Mouse (Mus musculus) kidney, embryonic 15.5 days (tissue): Measurements from ENCODE around the gene Gins1. TPM values are rescaled to one million over a fixed set of nuclear protein-coding genes. Genes with fewer than 3 reads are reported as not detected.
A peak's percentile ranks its signal among the peaks of the same experiment; 100 is the strongest.
"Not testable (repeated sequence)": the region's sequence is repeated elsewhere in the genome, so short reads cannot be mapped to it uniquely, and the experiment has no call there.

ENCODE experiments used
- ATAC-seq: fragments of 200-750 bp; cut with Nextera tagmentation; replicated peaks from 2 replicates; pipeline ENCODE4 v1.8.0; 2017; ENCODE audit warnings: moderate TSS enrichment; ENCODE audit not compliant: low FRiP score
- H3K27ac ChIP-seq: fragments of 300-500 bp; sonication (generic); 2 replicates; pipeline ENCODE4 v1.5.1; 2015; ENCODE audit warnings: mild to moderate bottlenecking, inconsistent platforms
- H3K27me3 ChIP-seq: fragments of 300-500 bp; sonication (generic); 2 replicates; pipeline ENCODE4 v1.6.1; 2015; ENCODE audit warnings: inconsistent platforms
- H3K36me3 ChIP-seq: fragments of 300-500 bp; sonication (generic); 2 replicates; pipeline ENCODE4 v1.6.1; 2015; ENCODE audit warnings: inconsistent platforms
- H3K4me1 ChIP-seq: fragments of 300-500 bp; sonication (generic); 2 replicates; pipeline ENCODE4 v1.6.1; 2015; ENCODE audit warnings: inconsistent platforms
- H3K4me2 ChIP-seq: fragments of 300-500 bp; sonication (generic); 2 replicates; pipeline ENCODE4 v1.6.1; 2015; ENCODE audit warnings: moderate library complexity, mild to moderate bottlenecking, inconsistent platforms
- H3K4me3 ChIP-seq: fragments of 300-500 bp; sonication (generic); replicated peaks from 2 replicates; pipeline ENCODE4 v1.5.1; 2015; ENCODE audit warnings: mild to moderate bottlenecking, inconsistent platforms
- H3K9ac ChIP-seq: fragments of 300-500 bp; sonication (generic); 2 replicates; pipeline ENCODE4 v1.6.1; 2015; ENCODE audit warnings: mild to moderate bottlenecking, inconsistent platforms
- H3K9me3 ChIP-seq: fragments of 300-500 bp; sonication (generic); replicated peaks from 2 replicates; pipeline ENCODE4 v1.6.1; 2016; ENCODE audit warnings: inconsistent platforms
- WGBS: fragments of 180-500 bp; shearing (Covaris S2); methylation state at CpG from one replicate; pipeline ENCODE4 v1.1.7; 2015; ENCODE audit warnings: mixed read lengths; 5-methylcytosine and 5-hydroxymethylcytosine counted together
- polyA plus RNA-seq: library from polyadenylated mRNA; unstranded; fragments of >200 nt; fragmentation: Nextera tagmentation; extraction: Ambion mirVana; gene quantifications from 2 replicates; pipeline ENCODE4 v1.2.1, GENCODE M21; 2015

The Gins1 gene
- polyA plus RNA-seq, 1 experiment from 2014 or later: 49.3 TPM

- H3K9ac ChIP-seq: no peak overlapping the region
- no peaks in the 10 kb centered on the region for H3K27me3 ChIP-seq
- H3K4me1 ChIP-seq: no peaks in the 10 kb centered on the region
- no peak overlapping the region for H3K4me2 ChIP-seq
- H3K4me3 ChIP-seq: no peak overlapping the region
- no peak for ATAC-seq
- no peak overlapping the region for H3K27ac ChIP-seq
- H3K36me3 ChIP-seq: no peaks in the 10 kb centered on the region
- H3K9me3 ChIP-seq: no peaks in the 10 kb centered on the region
Measured at GRCm38 (mm10) chr2:150886315-150886714, 18.9 kb upstream of the Gins1 start.

DNA sequence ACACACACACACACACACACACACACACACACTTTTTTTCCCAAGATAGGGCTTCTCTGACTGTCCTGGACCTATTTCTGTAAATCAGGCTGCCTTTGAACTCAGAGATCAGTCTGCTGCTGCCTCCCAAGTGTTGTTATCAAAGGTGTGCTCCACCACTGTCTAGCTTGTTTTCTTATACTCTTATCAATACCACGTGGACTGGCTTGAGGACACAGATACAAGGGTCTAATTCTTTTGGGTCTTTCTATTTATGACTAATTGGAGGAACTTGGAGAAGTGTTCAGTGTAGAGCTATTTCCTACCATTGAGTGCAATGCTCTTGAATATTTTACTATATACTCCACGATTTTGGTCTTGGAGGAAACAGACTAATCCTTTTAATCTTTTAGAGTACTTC, 17.8 kb upstream of the Gins1 start:
- no peak for ATAC-seq
- no peaks in the 10 kb centered on the region for H3K9me3 ChIP-seq
- no peak overlapping the region for H3K4me3 ChIP-seq
- H3K4me2 ChIP-seq: no peak overlapping the region
- H3K9ac ChIP-seq: no peak overlapping the region
- H3K27ac ChIP-seq: no peak overlapping the region
- H3K36me3 ChIP-seq: no peaks in the 10 kb centered on the region
- no peaks in the 10 kb centered on the region for H3K4me1 ChIP-seq
- H3K27me3 ChIP-seq: no peaks in the 10 kb centered on the region
- 88% methylated on average over 2 of the region's 2 CpGs for WGBS

DNA sequence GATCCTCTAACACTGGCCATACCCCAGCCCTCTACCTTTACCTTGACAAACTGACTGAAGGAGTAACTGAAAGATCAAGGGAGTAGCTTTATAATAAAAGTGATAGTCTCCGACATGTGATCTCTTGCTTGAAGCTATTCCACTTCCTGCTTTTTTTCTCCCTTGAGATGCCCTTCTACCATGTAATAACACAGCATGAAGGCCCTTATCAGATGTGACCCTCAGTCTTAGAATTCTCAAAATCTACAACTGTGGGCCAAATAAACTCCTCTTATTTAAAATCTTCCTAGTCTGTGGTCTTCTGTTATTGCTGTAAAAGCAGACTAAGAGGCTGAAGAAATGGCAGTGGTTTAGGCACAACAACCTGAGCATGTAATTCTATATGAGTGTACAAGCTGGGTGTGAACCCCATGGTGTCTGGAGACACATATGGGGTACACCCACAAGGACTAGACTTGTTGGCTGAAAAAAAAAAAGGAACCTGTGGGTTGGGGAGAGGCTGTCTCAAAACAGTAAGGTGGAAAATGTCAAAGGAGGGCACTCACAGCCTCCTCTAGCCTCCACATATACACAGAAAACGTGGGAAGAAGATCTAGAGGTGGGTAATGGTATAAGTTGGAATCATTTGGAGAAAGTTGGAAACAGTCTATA, 10.5 kb upstream of the Gins1 start:
- no peak overlapping the region for H3K27ac ChIP-seq
- no peak overlapping the region for H3K4me2 ChIP-seq
- WGBS: 84% methylated on average over 2 of the region's 2 CpGs

DNA sequence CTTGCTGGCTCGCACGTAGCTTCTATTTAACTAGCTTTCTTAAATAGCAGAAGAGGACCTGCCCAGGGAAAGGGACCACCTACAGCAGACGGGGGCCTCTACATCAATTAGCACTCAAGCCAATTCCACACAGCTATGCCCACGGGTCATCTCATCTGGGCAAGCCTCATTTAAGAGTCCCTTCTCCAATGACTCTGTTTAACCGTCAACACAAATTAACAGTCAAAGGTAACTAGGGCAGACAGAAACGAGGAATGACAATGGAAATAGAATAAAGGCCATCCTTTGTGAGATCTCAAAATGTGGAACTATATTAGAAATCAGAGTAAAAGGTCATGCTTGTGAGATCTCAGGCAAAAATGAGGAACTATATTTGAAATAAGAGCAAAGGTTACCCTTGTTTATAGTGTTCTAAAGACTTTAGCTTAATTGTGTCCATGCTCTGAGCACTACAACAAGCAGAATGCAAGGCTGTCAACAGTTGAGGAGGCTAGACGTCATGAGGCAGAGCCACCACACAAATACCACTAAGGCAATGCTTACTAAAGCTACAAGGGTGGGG, 9.4 kb upstream of the Gins1 start:
- Histone ChIP-seq H3K9ac (no peak overlapping the region), H3K4me3 (no peak overlapping the region), H3K27me3 (no peaks in the 10 kb centered on the region), H3K4me1 (no peaks in the 10 kb centered on the region), H3K27ac (no peak overlapping the region), H3K4me2 (no peak overlapping the region), H3K36me3 (peaks cover 7% of the 10 kb centered on the region; the same call in 1 of the 2 replicates), H3K9me3 (no peaks in the 10 kb centered on the region)
- 74% methylated on average over 7 of the region's 7 CpGs for WGBS
- no peak for ATAC-seq

More for the DNA sequence above, 10.5 kb upstream of the Gins1 start:
- no peak overlapping the region for H3K9ac ChIP-seq
- H3K9me3 ChIP-seq: no peaks in the 10 kb centered on the region
- H3K4me1 ChIP-seq: no peaks in the 10 kb centered on the region
- no peak for ATAC-seq
- H3K27me3 ChIP-seq: no peaks in the 10 kb centered on the region
- no peaks in the 10 kb centered on the region for H3K36me3 ChIP-seq
- H3K4me3 ChIP-seq: no peak overlapping the region

DNA sequence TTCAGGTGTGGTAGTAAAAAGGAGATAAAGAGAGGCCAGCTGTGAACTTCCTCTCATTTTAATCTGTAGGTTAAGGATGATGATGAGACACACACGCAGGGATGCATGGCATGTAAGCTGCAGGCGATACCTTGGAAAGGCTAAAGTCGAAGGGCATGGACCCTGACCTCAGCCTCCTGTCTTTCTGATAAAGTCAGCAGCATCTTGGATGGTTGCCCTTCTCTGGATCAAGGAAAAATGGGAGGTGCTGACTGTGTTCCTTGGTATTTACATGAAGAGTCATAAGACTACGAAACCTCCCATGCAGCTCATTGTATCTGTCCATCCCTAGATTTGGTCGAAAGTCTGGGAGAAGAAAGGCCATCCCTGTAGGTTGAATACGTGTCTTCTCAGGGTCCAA, 4.9 kb upstream of the Gins1 start:
- no peak overlapping the region for H3K4me3 ChIP-seq

GRCm38 (mm10) chr2:150902347-150902746, 2.9 kb upstream of the Gins1 start:
- H3K4me3 ChIP-seq: no peak overlapping the region
- peaks cover 7% of the 10 kb centered on the region; the same call in 1 of the 2 replicates for H3K36me3 ChIP-seq
- no peak overlapping the region for H3K9ac ChIP-seq
- H3K9me3 ChIP-seq: no peaks in the 10 kb centered on the region
- H3K4me2 ChIP-seq: peak overlapping the region; percentile 10; the same call in 1 of the 2 replicates
- peaks cover 22% of the 10 kb centered on the region for H3K4me1 ChIP-seq
- H3K27me3 ChIP-seq: no peaks in the 10 kb centered on the region
- WGBS: 80% methylated on average over 8 of the region's 8 CpGs
- no peak for ATAC-seq
- H3K27ac ChIP-seq: no peak overlapping the region

More for the DNA sequence above, 4.9 kb upstream of the Gins1 start:
- no peak for ATAC-seq
- 87% methylated on average over 6 of the region's 6 CpGs for WGBS
- Histone ChIP-seq H3K36me3 (peaks cover 7% of the 10 kb centered on the region; the same call in 1 of the 2 replicates), H3K9ac (no peak overlapping the region), H3K4me2 (no peak overlapping the region), H3K27ac (no peak overlapping the region), H3K9me3 (no peaks in the 10 kb centered on the region), H3K4me1 (peaks cover 22% of the 10 kb centered on the region), H3K27me3 (no peaks in the 10 kb centered on the region)

- Histone ChIP-seq H3K4me2 (peak within 1 kb of the TSS; percentile 87), H3K27me3 (no peaks in the 10 kb centered on the region), H3K4me3 (peak within 1 kb of the TSS; percentile 80), H3K27ac (peak within 1 kb of the TSS; percentile 94), H3K9ac (peak within 1 kb of the TSS; percentile 85), H3K9me3 (no peaks in the 10 kb centered on the region), H3K4me1 (peaks cover 22% of the 10 kb centered on the region), H3K36me3 (peaks cover 7% of the 10 kb centered on the region; the same call in 1 of the 2 replicates)
- ATAC-seq: peak; percentile 98
- under 1% methylated on average over 72 of the region's 72 CpGs for WGBS
Measured at GRCm38 (mm10) chr2:150904272-150904935, 796 bp upstream of the Gins1 start, which contains the start of gene Abhd12. Abhd12 (minus strand) TSS chr2:150904741.

DNA sequence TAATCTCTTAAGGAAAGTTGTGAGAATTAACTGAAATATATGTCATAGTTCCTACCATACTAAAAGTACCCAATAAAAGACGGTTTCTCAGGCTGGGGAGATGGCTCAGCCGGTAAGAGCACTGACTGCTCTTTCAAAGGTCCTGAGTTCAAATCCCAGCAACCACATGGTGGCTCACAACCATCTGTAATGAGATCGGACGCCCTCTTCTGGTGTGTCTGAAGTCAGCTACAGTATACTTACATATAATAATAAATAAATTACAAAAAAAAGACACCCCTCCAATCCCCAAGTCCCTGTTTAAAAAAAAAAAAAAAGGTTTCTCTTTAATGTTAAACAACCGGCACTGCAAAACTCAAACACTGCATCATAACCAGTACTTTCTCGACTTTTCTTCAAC, 3.7 kb downstream of the Gins1 start:
- H3K27me3 ChIP-seq, ATAC-seq, H3K9me3 ChIP-seq, H3K9ac ChIP-seq, H3K36me3 ChIP-seq: not testable (repeated sequence)
- WGBS: 49% methylated on average over 6 of the region's 6 CpGs
- Histone ChIP-seq H3K27ac (peak overlapping the region; percentile 92; the same call in 1 of the 2 replicates), H3K4me2 (peak overlapping the region; percentile 72), H3K4me3 (peak overlapping the region; percentile 64), H3K4me1 (peaks cover 13% of the 10 kb centered on the region)

GRCm38 (mm10) chr2:150909429-150910039, 4.3 kb downstream of the Gins1 start:
- Histone ChIP-seq H3K9ac (peak overlapping the region; percentile 55), H3K27ac (peak overlapping the region; percentile 92), H3K36me3 (peaks cover 10% of the 10 kb centered on the region; the same call in 1 of the 2 replicates), H3K4me3 (peak overlapping the region; percentile 64), H3K4me2 (peak overlapping the region; percentile 72), H3K4me1 (peaks cover 11% of the 10 kb centered on the region; the same call in 1 of the 2 replicates), H3K9me3 (no peaks in the 10 kb centered on the region), H3K27me3 (no peaks in the 10 kb centered on the region)
- ATAC-seq: peak; percentile 96
- WGBS: under 1% methylated on average over 35 of the region's 35 CpGs

- 0 out of 2 replicates have a peak, but pooled peaks have one; percentile 9 for ATAC-seq
- Histone ChIP-seq H3K4me3 (peak overlapping the region; percentile 64), H3K27me3 (no peaks in the 10 kb centered on the region), H3K27ac (peak overlapping the region; percentile 92; the same call in 1 of the 2 replicates), H3K4me2 (peak overlapping the region; percentile 72), H3K4me1 (peaks cover 8% of the 10 kb centered on the region; the same call in 1 of the 2 replicates), H3K9ac (peak overlapping the region; percentile 55), H3K36me3 (peaks cover 11% of the 10 kb centered on the region; the same call in 1 of the 2 replicates), H3K9me3 (no peaks in the 10 kb centered on the region)
- 30% methylated on average over 10 of the region's 10 CpGs for WGBS
Measured at GRCm38 (mm10) chr2:150910295-150910881, 5.2 kb downstream of the Gins1 start.

GRCm38 (mm10) chr2:150914781-150915515, 9.7 kb downstream of the Gins1 start:
- no peak overlapping the region for H3K9ac ChIP-seq
- no peak overlapping the region for H3K4me3 ChIP-seq
- WGBS: 66% methylated on average over 4 of the region's 4 CpGs
- peaks cover 40% of the 10 kb centered on the region for H3K36me3 ChIP-seq
- ATAC-seq: no peak
- peaks cover 8% of the 10 kb centered on the region; the same call in 1 of the 2 replicates for H3K4me1 ChIP-seq
- H3K27me3 ChIP-seq: no peaks in the 10 kb centered on the region
- no peak overlapping the region for H3K4me2 ChIP-seq
- H3K27ac ChIP-seq: no peak overlapping the region
- no peaks in the 10 kb centered on the region for H3K9me3 ChIP-seq
